Mouse (Mus musculus): ENCODE measurements around the gene Mef2c. TPM values are rescaled to one million over a fixed set of nuclear protein-coding genes. Genes with fewer than 3 reads are reported as not detected.

Mef2c gene
- total RNA-seq, 2 experiments from 2014 or later: 36.6 to 60.0 TPM

GRCm38 (mm10) chr13:83651941-83652548 is 148.2 kb downstream of the Mef2c start:
- ATAC-seq (replicated peaks; ENCODE audit: low FRiP score, low TSS enrichment, poor library complexity, severe bottlenecking): no peak

- ATAC-seq (replicated peaks; ENCODE audit: low FRiP score, low TSS enrichment, poor library complexity, severe bottlenecking): no peak
These were observed 148.7 kb downstream of the Mef2c start for GRCm38 (mm10) chr13:83652560-83652959.

- peak; percentile 72 for ATAC-seq (replicated peaks; ENCODE audit: low FRiP score, low TSS enrichment, poor library complexity, severe bottlenecking)
These were observed 151.3 kb downstream of the Mef2c start for GRCm38 (mm10) chr13:83654889-83655769.

GRCm38 (mm10) chr13:83656094-83656493 is 152.3 kb downstream of the Mef2c start:
- no peak for ATAC-seq (replicated peaks; ENCODE audit: low FRiP score, low TSS enrichment, poor library complexity, severe bottlenecking)

GRCm38 (mm10) chr13:83656773-83657172 is 152.9 kb downstream of the Mef2c start:
- peak; percentile 75 for ATAC-seq (replicated peaks; ENCODE audit: low FRiP score, low TSS enrichment, poor library complexity, severe bottlenecking)

GRCm38 (mm10) chr13:83660722-83661121 is 156.9 kb downstream of the Mef2c start:
- ATAC-seq (replicated peaks; ENCODE audit: low FRiP score, low TSS enrichment, poor library complexity, severe bottlenecking): no peak

- no peak for ATAC-seq (replicated peaks; ENCODE audit: low FRiP score, low TSS enrichment, poor library complexity, severe bottlenecking)
These were observed 157.3 kb downstream of the Mef2c start for GRCm38 (mm10) chr13:83661166-83661565.

- ATAC-seq (replicated peaks; ENCODE audit: low FRiP score, low TSS enrichment, poor library complexity, severe bottlenecking): no peak
These were observed 158.3 kb downstream of the Mef2c start for GRCm38 (mm10) chr13:83662089-83662551.

- no peak for ATAC-seq (replicated peaks; ENCODE audit: low FRiP score, low TSS enrichment, poor library complexity, severe bottlenecking)
These were observed 162.3 kb downstream of the Mef2c start for GRCm38 (mm10) chr13:83666179-83666578.

GRCm38 (mm10) chr13:83667051-83667450 is 163.2 kb downstream of the Mef2c start:
- ATAC-seq (replicated peaks; ENCODE audit: low FRiP score, low TSS enrichment, poor library complexity, severe bottlenecking): no peak

GRCm38 (mm10) chr13:83707611-83708010 is 203.8 kb downstream of the Mef2c start:
- ATAC-seq (replicated peaks; ENCODE audit: low FRiP score, low TSS enrichment, poor library complexity, severe bottlenecking): no peak

GRCm38 (mm10) chr13:83712778-83713380 is 209.0 kb downstream of the Mef2c start:
- ATAC-seq (replicated peaks; ENCODE audit: low FRiP score, low TSS enrichment, poor library complexity, severe bottlenecking): no peak

- no peak for ATAC-seq (replicated peaks; ENCODE audit: low FRiP score, low TSS enrichment, poor library complexity, severe bottlenecking)
These were observed 209.9 kb downstream of the Mef2c start for GRCm38 (mm10) chr13:83713661-83714291.

- ATAC-seq (replicated peaks; ENCODE audit: low FRiP score, low TSS enrichment, poor library complexity, severe bottlenecking): peak; percentile 94
These were observed 210.9 kb downstream of the Mef2c start for GRCm38 (mm10) chr13:83714466-83715307.

GRCm38 (mm10) chr13:83715308-83715785 is 211.5 kb downstream of the Mef2c start:
- ATAC-seq (replicated peaks; ENCODE audit: low FRiP score, low TSS enrichment, poor library complexity, severe bottlenecking): peak; percentile 13

- no peak for ATAC-seq (replicated peaks; ENCODE audit: low FRiP score, low TSS enrichment, poor library complexity, severe bottlenecking)
These were observed 212.3 kb downstream of the Mef2c start for GRCm38 (mm10) chr13:83715971-83716615.

Data from megakaryocyte-erythroid progenitor cell, adult 5-6 weeks (primary cell).